Mouse (Mus musculus) heart, postnatal 0 days (tissue): ENCODE data around the gene Dab1.

Experiments used
- CTCF ChIP-seq: IDR thresholded peaks from 2 replicates; pipeline ENCODE4 v1.5.1; 2016; ENCODE audit warnings: antibody characterized with exemption, control low read depth, low read depth
- EP300 ChIP-seq: IDR thresholded peaks from 2 replicates; pipeline ENCODE4 v1.6.1; 2016; ENCODE audit warnings: antibody characterized with exemption, low read depth

- TF ChIP-seq CTCF (no peak), EP300 (no peak)
Observed at GRCm38 (mm10) chr4:103577111-103577815, 41.9 kb upstream of the Dab1 start.
